Mouse (Mus musculus) adrenal gland, postnatal 4 days (tissue): ENCODE measurements at regions not wholly inside any gene's neighbourhood (a gene's known extent, or its start where the extent isn't known, plus 50 kb on each side); places are given as distances from the start of the nearest gene placed in this dataset.

Source experiments
- DNase-seq, 2 experiments: peaks; one replicate each; pipeline ENCODE4 v3.0.0; 2021 to 2022; ENCODE audit warnings: low spot score in 2 of 2, mixed read lengths in 2 of 2

- DNase-seq = no peak
Observed at GRCm38 (mm10) chr8:8931746-8932145, 241.4 kb upstream of the Arglu1 start.

GRCm38 (mm10) chr8:8928074-8928862 lies 237.9 kb upstream of the Arglu1 start:
- no peak for DNase-seq

GRCm38 (mm10) chr8:8921446-8921845 lies 231.1 kb upstream of the Arglu1 start:
- no peak for DNase-seq

GRCm38 (mm10) chr8:8919582-8920503 lies 229.5 kb upstream of the Arglu1 start:
- no peak for DNase-seq

GRCm38 (mm10) chr8:8919040-8919439 lies 228.7 kb upstream of the Arglu1 start:
- no peak for DNase-seq

GRCm38 (mm10) chr8:8907478-8908165 lies 217.3 kb upstream of the Arglu1 start:
- no peak for DNase-seq

- DNase-seq = no peak
Observed at GRCm38 (mm10) chr8:8892996-8893395, 202.7 kb upstream of the Arglu1 start.

- no peak for DNase-seq
Observed at GRCm38 (mm10) chr8:8877286-8877685, 187.0 kb upstream of the Arglu1 start.

GRCm38 (mm10) chr8:8876879-8877278 lies 186.6 kb upstream of the Arglu1 start:
- no peak for DNase-seq

GRCm38 (mm10) chr8:8876469-8876868 lies 186.1 kb upstream of the Arglu1 start:
- DNase-seq = no peak

- no peak for DNase-seq
Observed at GRCm38 (mm10) chr8:8871938-8872337, 181.6 kb upstream of the Arglu1 start.

- DNase-seq = no peak
Observed at GRCm38 (mm10) chr8:8871039-8871438, 180.7 kb upstream of the Arglu1 start.

- no peak for DNase-seq
Observed at GRCm38 (mm10) chr8:8870487-8870886, 180.2 kb upstream of the Arglu1 start.

GRCm38 (mm10) chr8:8869338-8869737 lies 179.0 kb upstream of the Arglu1 start:
- no peak for DNase-seq

GRCm38 (mm10) chr8:8867924-8868323 lies 177.6 kb upstream of the Arglu1 start:
- DNase-seq = no peak

GRCm38 (mm10) chr8:8867126-8867777 lies 176.9 kb upstream of the Arglu1 start:
- DNase-seq = no peak

- no peak for DNase-seq
Observed at GRCm38 (mm10) chr8:8862767-8863166, 172.4 kb upstream of the Arglu1 start.

- DNase-seq = no peak
Observed at GRCm38 (mm10) chr8:8861331-8861940, 171.1 kb upstream of the Arglu1 start.

GRCm38 (mm10) chr8:8858636-8859035 lies 168.3 kb upstream of the Arglu1 start:
- DNase-seq = no peak

GRCm38 (mm10) chr8:8852656-8853366 lies 162.5 kb upstream of the Arglu1 start:
- DNase-seq = no peak
